Mouse (Mus musculus): ENCODE data around the gene Kri1. TPM values are rescaled to one million over a fixed set of nuclear protein-coding genes. Genes with fewer than 3 reads are reported as not detected.

Gene Kri1
- polyA plus RNA-seq, 1 experiment from 2014 or later, result 8.7 TPM

DNA sequence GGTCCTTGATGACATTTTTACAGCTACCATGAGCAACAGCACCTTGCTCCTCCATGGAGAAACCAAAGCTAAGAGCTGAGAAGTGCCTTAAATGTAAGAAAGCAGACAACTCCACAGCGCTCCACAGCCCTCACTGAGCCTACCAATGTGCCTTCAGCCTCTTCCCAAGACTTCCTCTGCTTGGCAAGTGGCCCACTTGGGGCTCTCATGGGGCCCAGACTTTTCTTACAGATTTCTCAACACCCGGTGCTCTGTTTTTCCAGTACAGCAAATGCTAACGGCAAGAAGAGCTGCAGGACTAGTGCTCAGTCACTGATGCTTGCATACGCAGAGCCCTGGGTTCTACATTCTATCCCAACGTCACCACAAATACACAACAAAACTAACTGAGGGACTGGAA lies 10.0 kb downstream of the Kri1 start:
- no peak overlapping the region for H3K4me2 ChIP-seq (ENCODE audit: low read length)
- 92% methylated on average over 5 of the region's 5 CpGs for WGBS
- DNase-seq (ENCODE audit: low spot score), result no peak
- H3K9me3 ChIP-seq (replicated peaks; ENCODE audit: low read length), result no peaks in the 10 kb centered on the region
- peaks cover 82% of the 10 kb centered on the region for H3K36me3 ChIP-seq (ENCODE audit: insufficient read depth, low read length)
- no peaks in the 10 kb centered on the region for H3K27me3 ChIP-seq (ENCODE audit: insufficient read depth, low read length)
- H3K4me3 ChIP-seq (replicated peaks; ENCODE audit: low read depth, low read length), result no peak overlapping the region
- H3K9ac ChIP-seq (ENCODE audit: low read depth, low read length), result no peak overlapping the region
- no peak for TF ChIP-seq CTCF (IDR thresholded peaks at IDR 0.05; ENCODE audit: low read depth)
- no peak for ATAC-seq (replicated peaks; ENCODE audit: low FRiP score, low read depth)
- no peaks in the 10 kb centered on the region for H3K4me1 ChIP-seq (replicated peaks; ENCODE audit: insufficient read depth, low read length)
- H3K27ac ChIP-seq, result no peak overlapping the region

DNA sequence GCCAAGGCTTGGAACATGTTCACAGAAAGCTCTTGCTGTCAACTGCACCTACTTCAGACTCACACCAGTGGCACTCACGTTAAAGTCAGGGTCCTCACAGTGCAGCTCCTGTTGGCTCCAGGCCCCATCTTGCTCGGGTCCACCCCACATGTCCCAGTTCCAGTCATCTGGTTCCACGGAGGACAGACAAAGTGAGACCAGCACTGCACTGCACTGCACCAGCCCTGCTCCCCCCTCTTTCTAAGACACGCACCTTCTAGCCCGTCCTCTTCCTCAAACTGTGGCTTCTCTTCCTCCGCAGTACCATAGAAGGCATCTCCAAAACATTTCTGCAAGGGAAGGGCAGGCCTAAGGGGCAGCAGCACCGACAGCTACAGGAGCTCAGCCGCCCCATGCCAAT lies 11.5 kb downstream of the Kri1 start:
- WGBS, result 90% methylated on average over 8 of the region's 8 CpGs
- no peak for DNase-seq (ENCODE audit: low spot score)
- H3K9ac ChIP-seq (ENCODE audit: low read depth, low read length), result no peak overlapping the region
- H3K9me3 ChIP-seq (replicated peaks; ENCODE audit: low read length), result no peaks in the 10 kb centered on the region
- no peak overlapping the region for H3K4me3 ChIP-seq (replicated peaks; ENCODE audit: low read depth, low read length)
- ATAC-seq (replicated peaks; ENCODE audit: low FRiP score, low read depth), result no peak
- H3K36me3 ChIP-seq (ENCODE audit: insufficient read depth, low read length), result peaks cover 87% of the 10 kb centered on the region
- no peak for TF ChIP-seq CTCF (IDR thresholded peaks at IDR 0.05; ENCODE audit: low read depth)
- H3K27me3 ChIP-seq (ENCODE audit: insufficient read depth, low read length), result no peaks in the 10 kb centered on the region
- H3K27ac ChIP-seq, result no peak overlapping the region
- no peaks in the 10 kb centered on the region for H3K4me1 ChIP-seq (replicated peaks; ENCODE audit: insufficient read depth, low read length)
- H3K4me2 ChIP-seq (ENCODE audit: low read length), result no peak overlapping the region

DNA sequence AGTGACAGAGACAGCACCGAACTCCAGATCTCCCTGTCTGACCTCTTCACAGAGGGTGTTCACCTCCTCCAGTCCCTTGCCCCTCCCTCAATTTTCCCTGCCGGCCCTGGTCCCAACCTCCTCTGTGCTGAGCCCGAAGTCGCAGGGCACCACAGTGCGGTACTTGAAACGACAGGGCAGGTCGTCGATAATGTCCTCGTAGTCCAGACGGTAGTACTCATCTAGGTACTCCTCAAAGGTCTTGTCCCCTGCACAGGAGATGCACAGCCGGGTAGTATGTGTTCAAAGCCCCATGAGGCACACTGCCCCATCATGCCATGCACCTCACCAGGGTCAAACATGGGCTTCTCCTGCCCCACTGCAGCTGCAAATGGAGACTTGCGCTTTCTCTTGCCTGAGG lies 12.0 kb downstream of the Kri1 start:
- no peak overlapping the region for H3K9ac ChIP-seq (ENCODE audit: low read depth, low read length)
- H3K27ac ChIP-seq, result no peak overlapping the region
- 86% methylated on average over 12 of the region's 12 CpGs for WGBS
- H3K9me3 ChIP-seq (replicated peaks; ENCODE audit: low read length), result no peaks in the 10 kb centered on the region
- no peak for TF ChIP-seq CTCF (IDR thresholded peaks at IDR 0.05; ENCODE audit: low read depth)
- no peak overlapping the region for H3K4me2 ChIP-seq (ENCODE audit: low read length)
- no peak for DNase-seq (ENCODE audit: low spot score)
- peaks cover 88% of the 10 kb centered on the region for H3K36me3 ChIP-seq (ENCODE audit: insufficient read depth, low read length)
- no peaks in the 10 kb centered on the region for H3K27me3 ChIP-seq (ENCODE audit: insufficient read depth, low read length)
- ATAC-seq (replicated peaks; ENCODE audit: low FRiP score, low read depth), result no peak
- no peak overlapping the region for H3K4me3 ChIP-seq (replicated peaks; ENCODE audit: low read depth, low read length)
- no peaks in the 10 kb centered on the region for H3K4me1 ChIP-seq (replicated peaks; ENCODE audit: insufficient read depth, low read length)

DNA sequence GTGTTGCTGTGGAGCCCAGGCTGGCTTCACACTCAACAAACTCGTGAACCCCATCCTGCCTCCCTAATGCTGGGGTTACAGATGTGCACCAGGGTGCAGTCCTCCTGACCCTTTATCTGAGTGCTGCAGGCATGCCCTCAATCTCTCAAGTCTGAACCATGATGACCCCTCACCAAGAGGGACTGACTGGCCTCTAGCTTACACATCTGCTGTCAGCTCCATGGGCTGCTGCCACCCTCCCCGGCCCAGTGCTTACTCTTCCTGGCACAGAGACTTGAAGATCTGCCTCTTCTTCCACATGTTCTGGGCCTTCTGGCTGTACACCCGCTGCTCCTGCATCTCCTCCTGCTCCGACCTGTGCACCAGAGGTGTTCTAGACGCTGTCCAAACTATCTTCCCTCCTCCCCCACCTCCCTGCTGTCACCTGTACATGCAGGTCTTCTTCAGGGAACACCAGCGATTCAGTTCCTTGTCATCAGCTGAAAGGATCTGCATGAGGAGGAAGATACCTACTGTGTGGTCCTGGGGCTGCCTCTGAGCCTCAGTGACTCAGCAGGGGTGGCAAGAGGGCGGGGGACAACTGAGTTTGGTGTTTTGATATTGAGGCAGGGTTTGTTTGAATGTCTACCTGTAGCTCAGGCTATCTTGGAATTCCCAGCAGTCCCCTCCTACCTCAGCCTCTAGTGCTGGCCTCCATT lies 12.6 kb downstream of the Kri1 start:
- no peak for TF ChIP-seq CTCF (IDR thresholded peaks at IDR 0.05; ENCODE audit: low read depth)
- Histone ChIP-seq H3K4me3 (replicated peaks; ENCODE audit: low read depth, low read length) (no peak overlapping the region), H3K27ac (no peak overlapping the region), H3K36me3 (ENCODE audit: insufficient read depth, low read length) (peaks cover 89% of the 10 kb centered on the region), H3K4me2 (ENCODE audit: low read length) (no peak overlapping the region), H3K27me3 (ENCODE audit: insufficient read depth, low read length) (no peaks in the 10 kb centered on the region), H3K9me3 (replicated peaks; ENCODE audit: low read length) (no peaks in the 10 kb centered on the region), H3K9ac (ENCODE audit: low read depth, low read length) (no peak overlapping the region), H3K4me1 (replicated peaks; ENCODE audit: insufficient read depth, low read length) (no peaks in the 10 kb centered on the region)
- WGBS, result 80% methylated on average over 7 of the region's 7 CpGs
- DNase-seq (ENCODE audit: low spot score) (no peak), ATAC-seq (replicated peaks; ENCODE audit: low FRiP score, low read depth) (no peak)

DNA sequence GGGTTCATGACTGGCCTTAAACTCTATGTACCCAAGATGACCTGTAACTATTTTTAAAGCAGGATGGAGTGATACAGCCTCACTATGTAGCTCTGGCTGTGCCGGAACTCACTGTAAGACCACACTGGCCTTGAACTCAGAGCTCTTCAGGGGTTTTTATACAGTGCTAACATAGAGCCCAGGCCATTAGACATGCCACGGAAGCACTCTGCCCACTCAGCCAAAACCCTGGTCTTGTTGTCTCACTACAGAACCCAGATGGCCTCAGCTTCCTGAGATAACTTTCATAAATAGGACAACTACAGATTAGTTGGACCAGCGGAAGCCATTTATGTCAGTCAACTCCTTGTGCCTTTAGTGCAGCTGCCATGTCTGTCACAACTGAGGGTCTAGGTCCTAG lies 13.4 kb downstream of the Kri1 start:
- Histone ChIP-seq H3K9me3 (replicated peaks; ENCODE audit: low read length) (no peaks in the 10 kb centered on the region), H3K4me3 (replicated peaks; ENCODE audit: low read depth, low read length) (no peak overlapping the region), H3K9ac (ENCODE audit: low read depth, low read length) (no peak overlapping the region), H3K4me1 (replicated peaks; ENCODE audit: insufficient read depth, low read length) (no peaks in the 10 kb centered on the region), H3K27me3 (ENCODE audit: insufficient read depth, low read length) (no peaks in the 10 kb centered on the region), H3K27ac (no peak overlapping the region), H3K4me2 (ENCODE audit: low read length) (no peak overlapping the region), H3K36me3 (ENCODE audit: insufficient read depth, low read length) (peaks cover 81% of the 10 kb centered on the region)
- DNase-seq (ENCODE audit: low spot score) (no peak), ATAC-seq (replicated peaks; ENCODE audit: low FRiP score, low read depth) (no peak)
- no peak for TF ChIP-seq CTCF (IDR thresholded peaks at IDR 0.05; ENCODE audit: low read depth)
- WGBS, result 89% methylated on average over 3 of the region's 3 CpGs

DNA sequence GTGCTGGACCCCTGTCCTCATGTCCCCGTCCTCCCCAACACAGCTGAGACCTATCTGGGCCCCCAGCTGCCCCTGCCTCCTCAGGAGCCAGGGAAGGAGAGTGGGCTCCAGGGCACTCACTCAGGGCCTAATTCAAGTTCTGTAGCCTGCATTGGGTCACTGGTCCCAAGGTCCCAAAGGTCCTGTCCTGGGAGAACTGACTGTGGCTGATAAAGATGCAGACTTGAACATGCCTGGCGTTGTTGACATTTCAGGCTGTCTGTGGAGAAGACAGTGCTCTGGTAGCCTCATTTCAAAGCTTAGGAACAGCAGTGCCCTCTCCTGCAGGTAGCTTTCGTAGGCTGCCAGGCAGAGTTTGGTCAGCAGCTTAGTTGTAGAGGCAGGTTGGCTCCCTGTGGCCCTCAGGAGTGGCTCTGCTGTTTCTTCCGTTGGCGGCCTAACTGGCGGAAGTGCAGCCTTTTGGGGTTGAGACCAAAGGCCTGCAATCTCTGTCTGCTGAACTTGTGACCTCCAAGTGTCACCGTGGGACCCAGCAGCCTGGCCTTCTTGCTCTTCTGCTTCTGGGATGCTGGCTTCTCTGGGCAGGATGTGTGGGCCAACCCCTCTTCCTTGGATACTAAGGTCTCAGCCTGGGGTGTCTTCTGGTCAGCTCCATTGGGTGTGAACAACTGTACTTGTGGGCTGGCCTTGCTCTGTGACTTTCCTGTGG lies 14.1 kb downstream of the Kri1 start:
- Histone ChIP-seq H3K27me3 (ENCODE audit: insufficient read depth, low read length) (no peaks in the 10 kb centered on the region), H3K4me1 (replicated peaks; ENCODE audit: insufficient read depth, low read length) (no peaks in the 10 kb centered on the region), H3K36me3 (ENCODE audit: insufficient read depth, low read length) (peaks cover 81% of the 10 kb centered on the region), H3K9ac (ENCODE audit: low read depth, low read length) (no peak overlapping the region), H3K4me3 (replicated peaks; ENCODE audit: low read depth, low read length) (no peak overlapping the region), H3K9me3 (replicated peaks; ENCODE audit: low read length) (no peaks in the 10 kb centered on the region), H3K27ac (no peak overlapping the region), H3K4me2 (ENCODE audit: low read length) (no peak overlapping the region)
- ATAC-seq (replicated peaks; ENCODE audit: low FRiP score, low read depth) (no peak), DNase-seq (ENCODE audit: low spot score) (no peak)
- no peak for TF ChIP-seq CTCF (IDR thresholded peaks at IDR 0.05; ENCODE audit: low read depth)
- 80% methylated on average over 7 of the region's 7 CpGs for WGBS
